Mouse (Mus musculus): ENCODE data around the gene 4933414I15Rik.

4933414I15Rik gene

GRCm38 (mm10) chr11:50943506-50943905 is at the start of gene 4933414I15Rik:
Gene 4933414I15Rik (minus strand): TSS chr11:50943765.
- DNase-seq (ENCODE audit: extremely low spot score, low read depth, low spot score) = no peak

GRCm38 (mm10) chr11:50981667-50982066 is 38.1 kb upstream of the 4933414I15Rik start, which contains the start of gene Olfr1377:
Gene Olfr1377 (plus strand): TSS chr11:50981967.
- DNase-seq (ENCODE audit: extremely low spot score, low read depth, low spot score) = no peak

- DNase-seq (ENCODE audit: extremely low spot score, low read depth, low spot score) = no peak
Observed at GRCm38 (mm10) chr11:50977216-50977615, 33.7 kb upstream of the 4933414I15Rik start.

DNA sequence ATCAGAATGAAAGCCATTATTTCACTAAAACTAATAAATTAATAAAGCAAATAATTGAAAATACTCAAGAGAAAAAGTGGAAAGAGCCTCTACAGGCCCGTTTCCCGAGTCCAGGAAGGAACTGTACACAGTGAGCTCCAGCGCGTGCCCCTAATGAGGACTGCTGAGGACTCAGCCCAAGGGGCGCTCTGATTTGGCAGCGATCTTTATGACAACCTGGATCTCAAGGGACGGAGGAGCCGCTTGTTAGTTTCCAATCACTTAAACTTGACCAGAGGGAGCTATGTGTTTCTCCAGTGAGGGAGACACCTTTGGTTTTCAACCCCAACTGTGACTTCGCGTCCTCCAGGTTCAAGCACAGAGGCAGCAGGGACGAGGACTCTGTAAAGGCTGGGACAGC is 22.7 kb upstream of the 4933414I15Rik start, which contains the start of gene Olfr1378:
Olfr1378 (plus strand) TSS at position 301 of the 400 bp plus-strand sequence.
- no peak for DNase-seq (ENCODE audit: extremely low spot score, low read depth, low spot score)

DNA sequence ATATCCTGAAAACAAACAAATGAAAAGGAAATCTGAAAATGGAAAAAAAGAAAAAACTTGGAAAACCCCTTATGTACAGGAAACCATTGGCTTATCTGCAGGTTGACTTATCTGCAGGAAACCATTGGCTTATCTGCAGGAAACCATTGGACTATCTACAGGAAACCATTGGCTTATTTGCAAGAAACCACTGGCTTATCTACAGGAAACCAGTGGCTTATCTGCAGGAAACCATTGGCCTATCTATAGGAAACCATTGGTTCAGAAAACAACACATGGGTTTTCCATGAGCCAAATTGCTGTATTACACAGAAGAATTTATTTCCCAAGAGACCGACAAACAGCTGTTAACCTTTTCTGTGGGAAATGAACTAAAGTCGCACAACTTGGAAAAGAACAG is 21.3 kb upstream of the 4933414I15Rik start:
- no peak for DNase-seq (ENCODE audit: extremely low spot score, low read depth, low spot score)

DNA sequence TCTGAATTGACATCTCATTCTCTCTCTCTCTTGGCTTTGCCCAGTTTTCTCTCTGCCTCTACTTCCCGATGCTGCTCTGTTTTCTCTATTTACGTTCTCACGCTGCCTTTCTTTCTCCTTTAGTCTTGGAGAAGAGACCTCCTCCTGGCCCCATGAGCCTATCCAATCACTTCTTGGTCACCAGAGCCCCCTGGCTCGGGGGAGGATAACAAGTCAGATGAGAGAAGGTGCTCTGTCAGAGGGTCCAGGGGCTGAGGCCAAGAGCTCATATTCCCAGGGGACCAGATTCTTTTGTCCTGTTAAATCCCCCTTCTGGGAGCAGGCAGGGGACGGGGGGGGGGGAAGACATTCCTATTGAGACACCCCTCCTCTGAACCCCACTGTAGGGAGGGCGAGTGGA is 10.1 kb upstream of the 4933414I15Rik start, which contains the start of gene Prop1:
Prop1 (minus strand) TSS at position 101 of the 400 bp plus-strand sequence.
- DNase-seq (ENCODE audit: extremely low spot score, low read depth, low spot score) = no peak

DNA sequence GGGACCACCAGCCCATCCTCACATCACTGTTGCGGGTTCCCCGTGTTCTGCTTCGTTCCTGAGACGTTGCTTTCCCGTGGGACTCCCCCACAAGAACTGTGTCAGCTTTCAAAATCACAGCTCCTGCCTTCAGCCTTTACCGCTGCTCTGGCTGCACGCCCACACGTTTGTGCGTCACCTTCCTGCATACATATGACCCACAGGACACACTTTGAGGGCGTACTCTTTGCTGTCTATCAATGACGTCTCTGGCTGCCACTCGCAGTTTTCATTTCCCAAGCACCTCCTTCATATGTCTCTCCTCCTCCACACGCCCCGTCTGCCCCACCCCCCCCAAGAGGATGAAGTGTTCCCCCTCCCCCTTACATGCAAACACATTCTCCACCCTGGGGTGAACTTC is 8.7 kb upstream of the 4933414I15Rik start:
- DNase-seq (ENCODE audit: extremely low spot score, low read depth, low spot score) = no peak

DNA sequence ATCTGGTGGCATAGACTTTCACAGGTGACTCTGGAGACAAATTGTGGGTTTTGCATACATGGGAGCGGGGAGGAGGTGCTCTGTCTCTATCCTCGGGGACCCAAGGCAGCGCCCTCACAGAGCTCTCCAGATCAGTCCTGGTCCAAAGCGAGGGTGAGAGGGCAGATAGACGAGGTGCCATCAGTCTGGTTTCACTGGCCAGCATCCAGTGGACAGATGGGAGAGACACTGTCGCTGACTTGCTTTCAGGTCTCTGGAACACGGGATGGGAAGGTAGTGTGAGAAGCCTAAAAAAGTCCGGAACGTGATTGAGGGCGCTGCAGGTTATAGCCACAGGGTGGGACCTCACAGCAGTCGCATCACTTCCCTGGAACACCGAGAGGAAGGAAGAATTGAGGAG is 1.2 kb downstream of the 4933414I15Rik start:
- no peak for DNase-seq (ENCODE audit: extremely low spot score, low read depth, low spot score)

DNA sequence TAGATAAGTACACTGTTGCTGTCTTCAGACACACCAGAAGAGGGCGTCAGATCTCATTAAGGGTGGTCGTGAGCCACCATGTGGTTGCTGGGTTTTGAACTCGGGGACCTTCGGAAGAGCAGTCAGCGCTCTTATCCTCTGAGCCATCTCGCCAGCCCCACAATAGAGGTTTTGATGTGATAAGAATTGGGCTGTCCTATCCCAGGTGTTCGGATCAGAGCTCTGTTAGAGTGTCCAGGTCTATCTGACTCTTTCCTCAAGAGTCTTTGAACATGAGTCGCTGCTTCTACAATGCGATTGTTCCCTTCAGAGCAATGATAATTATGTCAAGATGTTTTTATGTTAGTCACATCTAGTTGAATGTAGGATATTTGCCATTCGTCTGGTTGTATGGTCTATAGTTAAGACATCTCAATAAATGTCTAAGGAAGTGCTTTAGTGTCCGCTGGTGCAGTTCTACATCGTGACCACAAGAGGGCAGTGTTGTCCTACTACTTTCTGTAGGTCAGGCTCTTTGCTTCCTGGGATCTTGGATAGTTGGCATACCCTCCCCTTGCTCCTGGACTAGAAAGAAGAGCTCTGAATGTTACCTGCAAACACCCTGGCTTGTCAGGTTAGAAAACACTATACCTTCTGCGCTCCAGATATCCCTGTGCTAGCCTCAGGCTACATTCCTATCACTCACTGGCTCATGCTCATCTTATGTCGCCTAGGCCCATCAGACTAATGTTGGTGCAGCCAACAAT is 3.8 kb downstream of the 4933414I15Rik start:
- DNase-seq (ENCODE audit: extremely low spot score, low read depth, low spot score) = peak; percentile 53

GRCm38 (mm10) chr11:50938435-50938834 is 5.1 kb downstream of the 4933414I15Rik start:
- no peak for DNase-seq (ENCODE audit: extremely low spot score, low read depth, low spot score)

DNA sequence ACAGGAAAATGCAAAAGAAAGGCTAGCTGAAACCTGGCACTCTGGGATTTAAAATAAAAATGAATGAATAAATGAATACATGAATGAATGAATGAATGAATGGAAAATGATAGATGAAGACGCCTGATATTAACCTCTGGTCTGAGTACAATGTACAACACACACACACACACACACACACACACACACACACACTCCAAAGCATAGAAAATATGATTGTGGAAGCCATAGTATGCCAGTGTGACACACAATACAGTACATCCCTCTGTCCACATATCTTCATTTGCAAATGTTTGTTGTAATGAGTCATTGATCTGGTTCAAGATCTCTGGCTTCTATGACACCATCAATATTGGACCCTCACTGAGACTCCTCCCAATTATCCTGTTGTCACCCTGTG is 11.5 kb downstream of the 4933414I15Rik start:
- no peak for DNase-seq (ENCODE audit: extremely low spot score, low read depth, low spot score)

- DNase-seq (ENCODE audit: extremely low spot score, low read depth, low spot score) = peak; percentile 47
Observed at GRCm38 (mm10) chr11:50931451-50931866, 12.1 kb downstream of the 4933414I15Rik start, which contains the start of gene Zfp354b. Gene Zfp354b (minus strand): TSS chr11:50931633.

DNA sequence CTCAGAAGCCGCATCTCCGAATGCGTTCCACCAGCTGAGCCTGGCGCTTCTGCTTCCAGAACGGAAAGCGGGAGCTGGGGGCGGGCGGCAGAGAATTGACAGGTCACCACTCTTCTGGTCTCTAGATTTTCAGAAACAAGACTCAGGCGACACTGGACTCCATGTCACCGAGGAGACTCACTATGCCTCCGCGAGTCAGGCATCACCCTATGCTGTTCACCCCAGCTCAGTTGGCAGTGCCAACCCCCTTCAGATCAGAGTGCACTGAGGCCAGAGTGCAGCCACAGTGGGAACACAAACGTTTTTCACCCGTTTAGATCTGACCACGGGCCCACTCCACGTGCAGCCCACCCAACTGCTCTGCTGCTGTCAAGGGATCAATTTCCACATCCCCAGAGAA is 12.5 kb downstream of the 4933414I15Rik start:
- DNase-seq (ENCODE audit: extremely low spot score, low read depth, low spot score) = no peak

GRCm38 (mm10) chr11:50930469-50931014 is 13.0 kb downstream of the 4933414I15Rik start:
- no peak for DNase-seq (ENCODE audit: extremely low spot score, low read depth, low spot score)

- peak; percentile 79 for DNase-seq (ENCODE audit: extremely low spot score, low read depth, low spot score)
Observed at GRCm38 (mm10) chr11:50915671-50916320, 27.8 kb downstream of the 4933414I15Rik start, which contains the start of gene Zfp2. Gene Zfp2 (minus strand): TSS chr11:50916165.

- DNase-seq (ENCODE audit: extremely low spot score, low read depth, low spot score) = no peak
Observed at GRCm38 (mm10) chr11:50914461-50914860, 29.1 kb downstream of the 4933414I15Rik start.

GRCm38 (mm10) chr11:50913301-50913700 is 30.3 kb downstream of the 4933414I15Rik start:
- DNase-seq (ENCODE audit: extremely low spot score, low read depth, low spot score) = no peak

DNA sequence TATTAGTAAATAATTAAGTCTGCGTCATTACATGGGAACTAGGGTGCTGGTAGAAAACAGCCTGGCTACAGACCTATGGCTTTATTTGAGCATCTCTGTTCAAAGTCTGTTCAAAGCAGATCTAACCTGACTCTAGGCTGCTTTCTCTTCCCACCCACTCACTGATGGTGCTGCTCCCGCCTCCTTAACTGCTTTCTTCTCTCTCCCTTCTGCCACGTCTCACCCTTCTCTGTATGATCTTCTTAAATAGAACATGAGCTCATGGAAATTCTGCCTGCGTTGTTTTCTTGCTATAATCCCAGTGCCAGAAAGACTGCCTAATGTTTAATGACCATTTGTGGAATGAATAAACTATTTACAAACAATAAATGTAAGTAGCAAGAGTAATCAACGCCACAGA is 35.4 kb downstream of the 4933414I15Rik start:
- DNase-seq (ENCODE audit: extremely low spot score, low read depth, low spot score) = no peak

GRCm38 (mm10) chr11:50897359-50897758 is 46.2 kb downstream of the 4933414I15Rik start:
- DNase-seq (ENCODE audit: extremely low spot score, low read depth, low spot score) = no peak

GRCm38 (mm10) chr11:50892441-50892840 is 51.1 kb downstream of the 4933414I15Rik start:
- DNase-seq (ENCODE audit: extremely low spot score, low read depth, low spot score) = no peak
